Mouse (Mus musculus) gastrocnemius, adult 8-10 months (tissue): ENCODE results near the gene Igdcc4. TPM values are rescaled to one million over a fixed set of nuclear protein-coding genes. Genes with fewer than 3 reads are reported as not detected.
A peak's percentile ranks its signal among the peaks of the same experiment; 100 is the strongest.

ENCODE experiments used
- DNase-seq, 2 experiments: peaks; one replicate each; pipeline ENCODE4 v3.0.0; 2022; ENCODE audit warnings: low spot score in 2 of 2
- total RNA-seq, 4 experiments: library from RNA; stranded (reverse); gene quantifications; 2 replicates each; pipeline ENCODE4 v1.2.4; 2022

Igdcc4 gene
- total RNA-seq, 4 experiments from 2014 or later, result 28.1 to 32.6 (median 30.4) TPM

- DNase-seq, result peak in 1 of 2 experiments; percentile 38
These were observed 8.1 kb downstream of the Igdcc4 start for GRCm38 (mm10) chr9:65109132-65110072.

GRCm38 (mm10) chr9:65111698-65112097 is 10.4 kb downstream of the Igdcc4 start:
- DNase-seq, result no peak

GRCm38 (mm10) chr9:65113694-65114093 is 12.4 kb downstream of the Igdcc4 start:
- DNase-seq, result peak in 1 of 2 experiments; percentile 35

- peak; percentile 30 to 44 for DNase-seq
These were observed 14.6 kb downstream of the Igdcc4 start for GRCm38 (mm10) chr9:65115891-65116290.

- DNase-seq, result no peak
These were observed 16.2 kb downstream of the Igdcc4 start for GRCm38 (mm10) chr9:65117516-65117915.

GRCm38 (mm10) chr9:65120935-65121334 is 19.6 kb downstream of the Igdcc4 start:
- peak; percentile 65 to 67 for DNase-seq

GRCm38 (mm10) chr9:65122545-65122944 is 21.3 kb downstream of the Igdcc4 start:
- DNase-seq, result no peak

- DNase-seq, result no peak
These were observed 22.4 kb downstream of the Igdcc4 start for GRCm38 (mm10) chr9:65123552-65124168.

- DNase-seq, result no peak
These were observed 27.0 kb downstream of the Igdcc4 start for GRCm38 (mm10) chr9:65128123-65128815.

- DNase-seq, result no peak
These were observed 30.4 kb downstream of the Igdcc4 start for GRCm38 (mm10) chr9:65131717-65132116.

GRCm38 (mm10) chr9:65133739-65134138 is 32.5 kb downstream of the Igdcc4 start:
- DNase-seq, result peak; percentile 42 to 64

GRCm38 (mm10) chr9:65135126-65135525 is 33.8 kb downstream of the Igdcc4 start:
- DNase-seq, result no peak

- DNase-seq, result no peak
These were observed 39.2 kb downstream of the Igdcc4 start for GRCm38 (mm10) chr9:65140491-65140890.

GRCm38 (mm10) chr9:65140936-65141305 is 39.6 kb downstream of the Igdcc4 start, which contains the start of gene Igdcc3:
Gene Igdcc3 (plus strand): TSS chr9:65141189.
- no peak for DNase-seq

- no peak for DNase-seq
These were observed 40.2 kb downstream of the Igdcc4 start for GRCm38 (mm10) chr9:65141306-65141975.

GRCm38 (mm10) chr9:65141976-65142318 is 40.7 kb downstream of the Igdcc4 start:
- no peak for DNase-seq

- no peak for DNase-seq
These were observed 41.1 kb downstream of the Igdcc4 start for GRCm38 (mm10) chr9:65142399-65142798.

- DNase-seq, result no peak
These were observed 44.7 kb downstream of the Igdcc4 start for GRCm38 (mm10) chr9:65146001-65146400.

GRCm38 (mm10) chr9:65148507-65148906 is 47.2 kb downstream of the Igdcc4 start:
- no peak for DNase-seq

GRCm38 (mm10) chr9:65152711-65153330 is 51.5 kb downstream of the Igdcc4 start:
- DNase-seq, result no peak

GRCm38 (mm10) chr9:65153331-65153711 is 52.0 kb downstream of the Igdcc4 start:
- DNase-seq, result no peak
